Comparison of ENCODE assay signal across 8 mouse cellular contexts in the genomic region with DNA sequence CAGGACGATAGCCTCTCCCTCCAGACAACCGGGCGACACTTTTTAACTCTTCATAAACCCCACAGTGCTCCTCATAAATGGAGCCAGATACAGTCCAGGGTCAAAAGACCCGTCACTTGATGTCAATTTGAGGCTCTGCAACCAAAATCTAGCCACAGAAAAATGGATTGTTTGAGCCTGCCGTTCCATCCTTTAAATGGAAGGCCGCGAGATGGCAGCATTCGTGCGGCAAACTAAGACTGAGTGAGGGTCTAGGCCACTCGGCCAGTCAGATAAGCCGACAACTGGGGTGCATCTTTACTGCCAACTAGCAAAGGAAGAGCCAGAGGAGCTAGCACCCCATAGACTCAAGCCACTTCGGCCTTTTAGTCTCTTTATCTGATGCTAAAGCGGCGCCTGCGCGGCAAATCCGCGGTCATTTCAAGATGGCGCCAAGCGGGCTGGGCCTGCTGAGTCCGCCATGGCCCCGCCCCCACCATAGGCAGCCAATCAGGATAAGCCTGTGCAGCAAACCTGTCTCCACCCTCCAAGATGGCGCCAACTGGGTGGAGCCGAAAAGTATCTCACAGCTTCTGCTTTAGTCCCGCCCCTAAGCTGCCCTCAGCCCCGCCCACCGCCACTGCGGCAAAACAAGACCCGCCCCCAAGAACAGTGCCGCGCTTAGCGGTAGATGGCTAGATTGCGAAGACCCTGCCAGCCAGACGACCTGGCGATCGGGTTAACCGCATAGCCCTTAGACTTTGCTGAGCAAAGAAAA. TPM values are rescaled to one million over a fixed set of nuclear protein-coding genes. Genes with fewer than 3 reads are reported as not detected.
A peak's percentile ranks its signal among the peaks of the same experiment; 100 is the strongest.
DNase-seq lines count a peak whose midpoint lies in the region; ATAC-seq and TF ChIP-seq lines count a peak whose summit lies in the region.

No protein-coding gene starts in this region.

- TF ChIP-seq CTCF in lung, postnatal 0 days (IDR thresholded peaks at IDR 0.05): peak; percentile 51

- peak overlapping the region; percentile 56 for H3K4me2 ChIP-seq in hindbrain, embryonic 12.5 days (replicated peaks)
- peak overlapping the region; percentile 61 for H3K4me2 ChIP-seq in lung, postnatal 0 days (replicated peaks; ENCODE audit: low read depth, low read length)

- peak; percentile 97 for DNase-seq in ZHBTc4 (ENCODE audit: low read depth, low spot score)
- peak; percentile 94 to 98 for DNase-seq in cerebellum, postnatal 25 days
- peak; percentile 74 to 87 for DNase-seq in frontal cortex, postnatal 25 days (ENCODE audit: low spot score in 2 of 2)
- DNase-seq in layer of hippocampus, postnatal 14 days (ENCODE audit: low spot score in 2 of 2): peak; percentile 89 to 96
- DNase-seq in lung, postnatal 0 days (ENCODE audit: low spot score): peak; percentile 95
- DNase-seq in ovary, postnatal 36 days (ENCODE audit: low spot score): peak; percentile 91
- peak; percentile 63 for DNase-seq in urinary bladder, adult 2 months (ENCODE audit: low spot score)

- peak overlapping the region; percentile 69 for H3K9ac ChIP-seq in hindbrain, embryonic 12.5 days
- peak overlapping the region; percentile 60 for H3K9ac ChIP-seq in lung, postnatal 0 days (replicated peaks; ENCODE audit: low read depth)

- ATAC-seq in hindbrain, embryonic 12.5 days (ENCODE audit: low FRiP score): peak; percentile 55
- peak; percentile 61 for ATAC-seq in lung, postnatal 0 days

- peak overlapping the region; percentile 93 for H3K27ac ChIP-seq in hindbrain, embryonic 12.5 days
- peak overlapping the region; percentile 94 for H3K27ac ChIP-seq in lung, postnatal 0 days (ENCODE audit: low read length)

- H3K4me3 ChIP-seq in hindbrain, embryonic 12.5 days: peak overlapping the region; percentile 59
- peak overlapping the region; percentile 63 for H3K4me3 ChIP-seq in lung, postnatal 0 days (ENCODE audit: low read depth, low read length)

- TF ChIP-seq EP300 in lung, postnatal 0 days (IDR thresholded peaks at IDR 0.05): 0 out of 2 replicates have a peak, but pooled peaks have one; percentile 21

- H3K36me3 ChIP-seq in hindbrain, embryonic 12.5 days: peaks cover 7% of the 10 kb centered on the region
- H3K36me3 ChIP-seq in lung, postnatal 0 days (ENCODE audit: insufficient read depth, low read length): no peaks in the 10 kb centered on the region

- no peaks in the 10 kb centered on the region for H3K4me1 ChIP-seq in hindbrain, embryonic 12.5 days
- no peaks in the 10 kb centered on the region; the same call in 1 of the 2 replicates for H3K4me1 ChIP-seq in lung, postnatal 0 days (ENCODE audit: insufficient read depth, low read depth, low read length)

- WGBS in hindbrain, embryonic 12.5 days: 46% methylated on average over 37 of the region's 37 CpGs
- 45% methylated on average over 37 of the region's 37 CpGs for WGBS in lung, postnatal 0 days

- no peaks in the 10 kb centered on the region for H3K27me3 ChIP-seq in hindbrain, embryonic 12.5 days
- H3K27me3 ChIP-seq in lung, postnatal 0 days (replicated peaks; ENCODE audit: insufficient read depth, low read length): no peaks in the 10 kb centered on the region

- H3K9me3 ChIP-seq in hindbrain, embryonic 12.5 days (replicated peaks): peaks cover 28% of the 10 kb centered on the region
- 0 out of 2 replicates have a peak, but pooled peaks cover 3% of the 10 kb centered on the region for H3K9me3 ChIP-seq in lung, postnatal 0 days (ENCODE audit: low read length)

RNA-seq across cellular contexts. Expression of a gene that starts 1.0 kb away (rescaled TPM):
- 175 and 205 TPM in 2 replicates for polyA plus RNA-seq in hindbrain, embryonic 12.5 days (2016; fragmentation: Nextera tagmentation; extraction: Ambion mirVana)
- total RNA-seq in layer of hippocampus, postnatal 14 days (2021): 100 to 1,000 TPM; 164 to 197 TPM
- polyA plus RNA-seq in lung, postnatal 0 days (2015; fragmentation: Nextera tagmentation; extraction: Ambion mirVana): 49.7 and 55.1 TPM in 2 replicates
- 34.1 and 38.6 TPM in 2 replicates for polyA plus RNA-seq in urinary bladder, adult 2 months (2012; rRNA removed)

RNA-seq across cellular contexts. Expression of a gene that starts 1.1 kb away (rescaled TPM):
- 20.3 and 22.8 TPM in 2 replicates for polyA plus RNA-seq in hindbrain, embryonic 12.5 days (2016; fragmentation: Nextera tagmentation; extraction: Ambion mirVana)
- total RNA-seq in layer of hippocampus, postnatal 14 days (2021): 10 to 100 TPM; 33.7 to 37.1 TPM
- polyA plus RNA-seq in lung, postnatal 0 days (2015; fragmentation: Nextera tagmentation; extraction: Ambion mirVana): 0.71 and 1.1 TPM in 2 replicates
- 0.78 and 0.84 TPM in 2 replicates for polyA plus RNA-seq in urinary bladder, adult 2 months (2012; rRNA removed)

RNA-seq across cellular contexts. Expression of a gene that starts 33.0 kb away (rescaled TPM):
- 2.3 and 3.0 TPM in 2 replicates for polyA plus RNA-seq in hindbrain, embryonic 12.5 days (2016; fragmentation: Nextera tagmentation; extraction: Ambion mirVana)
- 1 to 10 TPM; 5.6 to 6.8 TPM for total RNA-seq in layer of hippocampus, postnatal 14 days (2021)
- 1.0 and 1.6 TPM in 2 replicates for polyA plus RNA-seq in lung, postnatal 0 days (2015; fragmentation: Nextera tagmentation; extraction: Ambion mirVana)
- 2.6 and 4.4 TPM in 2 replicates for polyA plus RNA-seq in urinary bladder, adult 2 months (2012; rRNA removed)

Comparison
In these comparisons a context has a peak if more than half of its experiments do, and no peak if none do; other contexts are left out.
1. Peak in every context shown above with its lines: DNase-seq, ATAC-seq, H3K4me3 ChIP-seq and H3K27ac ChIP-seq.
2. RNA of a gene that starts 1.1 kb away (polyA plus RNA-seq): 20.3 to 22.8 TPM in hindbrain, embryonic 12.5 days; 0.71 to 1.1 TPM in lung, postnatal 0 days and 0.78 to 0.84 TPM in urinary bladder, adult 2 months; every median in the first group is over 10 times any median in the second.